Mouse (Mus musculus) effector memory CD4-positive, alpha-beta T cell, adult 5 months (primary cell): ENCODE results near the gene St6galnac3. TPM values are rescaled to one million over a fixed set of nuclear protein-coding genes. Genes with fewer than 3 reads are reported as not detected.

Source experiments
- polyA plus RNA-seq: library from polyadenylated mRNA; unstranded; fragments of 100-300 nt; shearing (Covaris generic); gene quantifications from one replicate; pipeline ENCODE4 v1.2.1, GENCODE M21; 2017

The St6galnac3 gene
- 59.8 TPM for polyA plus RNA-seq

DNA sequence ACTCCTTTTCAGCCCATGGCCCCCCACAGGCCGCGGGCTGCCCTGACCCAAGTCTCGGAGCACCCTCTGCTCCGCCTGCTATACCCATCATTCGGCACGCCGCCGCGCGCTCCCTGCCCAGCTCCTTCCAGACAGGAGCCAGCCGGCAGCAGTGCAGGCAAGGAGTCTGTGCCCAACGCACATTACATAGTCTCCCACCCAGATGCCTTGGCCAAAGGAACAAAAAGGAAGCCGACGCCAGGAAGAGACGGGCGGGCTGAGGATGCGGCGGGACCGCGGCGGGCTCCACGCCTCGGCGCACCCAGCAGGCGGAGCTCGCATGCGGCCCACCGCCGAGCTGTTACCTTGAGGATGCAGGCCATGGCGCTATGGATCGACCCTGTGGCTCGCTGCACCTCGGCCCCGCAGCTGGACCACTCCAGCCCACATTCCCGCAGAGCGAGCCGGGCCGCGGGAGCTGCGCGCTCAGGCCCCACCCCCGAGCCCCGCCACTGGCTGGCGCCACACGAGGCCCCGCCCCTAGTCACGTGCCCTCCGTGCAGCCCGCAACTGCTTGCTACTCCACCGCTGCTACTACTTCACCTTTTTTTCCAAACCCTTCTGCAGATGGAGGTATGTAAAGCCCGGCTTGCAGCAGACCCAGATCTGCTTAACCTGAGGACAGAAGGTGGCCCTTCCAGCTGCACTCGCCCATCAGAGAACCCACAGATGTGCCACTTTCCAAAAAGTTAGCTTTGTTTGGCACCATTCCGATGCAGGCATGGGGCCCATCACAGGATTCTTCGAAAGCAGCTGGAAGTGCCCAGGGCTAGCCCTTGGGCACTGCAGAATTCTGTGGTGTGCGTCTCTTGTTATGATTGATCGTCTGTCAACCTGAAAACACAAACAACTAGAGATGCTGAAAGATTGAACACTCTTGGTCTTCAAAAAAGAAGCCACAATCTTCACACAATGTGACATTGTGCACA lies at the start of gene St6galnac3:
St6galnac3 (minus strand) TSS at position 474 of the 968 bp plus-strand sequence.

Other genes with a start within 250 kb of the St6galnac3 start
- not detected for gene Asb17, start 119.0 kb upstream of the St6galnac3 start, polyA plus RNA-seq
- gene Msh4, start 181.0 kb upstream of the St6galnac3 start, polyA plus RNA-seq: 0.24 TPM
- gene Rabggtb, start 187.8 kb upstream of the St6galnac3 start, polyA plus RNA-seq: 30.3 TPM
- 40.1 TPM for gene Acadm, start 219.5 kb upstream of the St6galnac3 start, polyA plus RNA-seq
- not detected for gene Slc44a5, start 248.3 kb upstream of the St6galnac3 start, polyA plus RNA-seq